Mouse (Mus musculus): ENCODE results near the gene Spesp1.
A peak's percentile ranks its signal among the peaks of the same experiment; 100 is the strongest.

Gene Spesp1

DNA sequence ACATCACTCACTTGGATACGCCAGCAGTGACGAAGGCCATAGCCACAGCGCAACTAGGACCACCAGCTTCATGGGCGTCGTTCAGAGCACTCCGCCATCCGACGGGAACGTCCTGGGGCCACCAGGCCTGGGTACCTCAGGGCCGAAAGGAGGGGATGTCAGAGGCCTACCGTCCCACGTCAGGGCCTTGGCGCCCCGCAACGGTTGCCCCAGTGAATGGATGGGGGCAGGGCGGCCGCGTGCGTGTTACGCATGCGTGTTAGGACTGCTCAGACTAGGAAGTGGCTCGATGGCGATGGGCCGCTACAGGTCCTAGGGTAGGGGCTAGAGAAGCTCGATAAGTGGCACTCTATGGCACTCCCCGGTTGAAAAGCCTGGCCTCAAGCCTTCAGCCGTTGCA, at the start of gene Spesp1:
Spesp1 (minus strand) TSS at position 218 of the 400 bp plus-strand sequence.
- no peak for DNase-seq (ENCODE audit: low read depth, low spot score)

DNA sequence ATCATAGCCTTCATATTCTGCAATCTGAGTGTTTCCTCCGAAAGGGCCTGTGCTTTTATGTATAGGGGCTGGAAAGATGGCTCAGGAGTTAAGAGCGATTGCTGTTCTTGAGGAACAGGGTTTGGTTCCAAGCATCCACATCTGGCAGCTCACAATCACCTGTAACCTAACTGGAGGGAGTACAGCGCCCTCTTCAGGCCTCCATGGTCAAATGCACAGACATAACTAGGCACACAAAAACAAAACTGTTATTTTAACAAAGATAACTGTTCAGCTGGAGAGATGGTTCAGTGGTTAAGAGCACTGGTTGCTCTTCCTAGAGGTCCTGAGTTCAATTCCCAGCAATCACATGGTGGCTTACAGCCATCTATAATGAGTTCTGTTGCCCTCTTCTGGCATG, 44.0 kb upstream of the Spesp1 start:
- DNase-seq (ENCODE audit: low read depth, low spot score) = no peak

DNA sequence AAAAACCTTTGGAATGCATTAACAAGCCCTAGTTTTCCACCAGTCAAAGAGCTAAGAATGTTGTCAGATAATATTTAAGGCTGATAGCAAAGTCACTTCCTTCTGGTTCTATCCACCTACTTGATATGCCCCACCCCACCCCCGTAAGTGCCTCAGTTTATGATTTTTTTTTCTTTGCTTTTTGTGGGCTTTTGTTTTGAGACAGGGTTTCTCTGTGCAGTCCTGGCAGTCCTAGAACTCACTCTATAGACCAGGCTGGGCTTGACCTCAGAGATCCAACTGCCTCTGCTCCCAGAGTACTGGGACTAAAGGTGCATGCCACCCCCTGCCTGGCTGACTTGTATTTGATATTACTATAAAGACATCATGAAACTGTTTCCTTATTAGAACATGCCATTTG, 41.8 kb upstream of the Spesp1 start:
- DNase-seq (ENCODE audit: low read depth, low spot score) = no peak

DNA sequence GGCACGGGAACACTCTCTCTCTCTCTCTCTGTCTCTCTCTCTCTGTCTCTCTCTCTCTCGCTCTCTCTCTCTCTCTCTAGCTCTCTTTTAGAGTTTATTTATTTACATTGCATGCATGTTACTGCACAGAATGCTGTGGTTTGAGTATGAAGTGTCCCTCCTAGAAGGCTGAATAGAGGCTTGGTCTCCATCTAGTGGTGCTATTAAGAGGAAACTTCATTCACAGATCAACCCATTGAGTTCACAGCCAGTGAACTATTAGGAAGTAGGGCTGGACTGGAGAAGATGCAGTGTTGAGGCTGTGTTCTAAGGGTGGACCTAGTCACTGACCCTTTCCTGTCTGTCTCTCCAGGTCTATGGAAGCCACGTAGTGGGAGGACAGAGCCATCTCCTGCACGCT, 36.7 kb upstream of the Spesp1 start:
- no peak for DNase-seq (ENCODE audit: low read depth, low spot score)

DNA sequence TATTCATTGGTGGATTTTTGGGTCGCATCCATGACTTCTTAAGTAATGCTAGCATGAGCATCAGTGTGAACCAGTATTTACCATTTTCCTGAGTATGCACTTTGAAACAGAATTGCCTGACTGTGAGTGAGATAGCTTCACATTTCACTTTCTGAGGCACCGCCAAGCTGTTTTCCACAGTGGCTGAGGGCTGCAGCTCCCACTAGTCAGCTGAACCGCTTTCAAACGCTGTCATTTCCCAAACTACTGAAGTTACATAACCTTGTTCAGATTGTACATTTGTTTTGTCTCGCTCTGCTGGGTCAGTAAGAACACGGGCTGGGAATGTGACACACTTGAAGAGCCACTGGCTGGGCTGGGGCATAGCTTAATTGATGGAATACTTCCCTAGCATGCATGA, 33.5 kb upstream of the Spesp1 start:
- peak; percentile 49 for DNase-seq (ENCODE audit: low read depth, low spot score)

DNA sequence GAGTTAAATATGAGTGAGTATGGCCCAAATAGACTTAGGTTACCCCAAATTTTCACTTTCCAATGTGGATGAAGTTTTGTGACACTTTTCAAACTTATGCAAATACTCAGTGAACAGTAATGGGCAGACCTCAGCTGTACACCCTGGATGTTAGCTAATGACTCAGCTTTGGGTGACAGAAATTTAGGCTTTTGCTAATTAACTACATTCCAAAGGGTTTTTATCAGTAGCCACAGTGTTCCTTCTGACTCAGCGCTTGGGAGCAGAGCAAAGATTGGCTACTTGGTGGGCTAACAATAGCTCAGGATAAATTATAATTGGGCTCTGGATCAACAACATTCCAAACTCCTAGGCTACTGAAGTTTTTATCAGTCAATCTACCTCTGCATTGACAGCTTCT, 14.9 kb upstream of the Spesp1 start:
- DNase-seq (ENCODE audit: low read depth, low spot score) = no peak

DNA sequence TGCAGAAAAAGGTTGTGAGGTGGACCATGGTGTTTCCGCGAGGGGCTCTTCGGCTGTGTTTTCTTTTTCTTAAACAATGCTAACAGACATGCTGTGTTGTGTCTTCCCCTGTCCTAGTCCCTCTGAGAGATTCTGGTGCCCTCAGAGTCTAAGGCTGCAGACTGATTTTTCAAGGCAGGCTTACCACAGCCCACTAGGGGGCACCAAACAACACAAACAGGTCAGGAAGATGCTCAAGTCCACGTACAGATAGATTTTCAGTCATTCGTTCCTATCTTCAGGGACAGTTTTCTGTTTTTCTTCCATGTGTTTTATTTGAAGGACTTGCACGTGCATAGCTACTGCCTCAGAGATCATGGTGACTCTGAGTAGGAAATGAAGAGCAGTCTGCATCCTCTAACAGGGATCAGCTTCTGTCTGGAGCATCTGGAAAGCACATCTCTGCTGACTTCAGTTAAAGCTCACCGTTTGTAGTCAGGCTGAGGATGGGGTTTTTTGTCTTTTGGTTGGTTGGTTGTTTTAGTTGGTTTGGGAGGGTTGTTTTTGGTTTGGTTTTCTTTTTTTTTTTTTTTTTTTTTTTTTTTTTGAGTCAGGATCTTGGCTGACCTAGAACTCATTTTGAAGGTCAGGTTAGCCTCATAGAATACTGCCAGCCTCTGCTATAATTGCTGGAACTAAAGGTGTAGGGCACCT, 13.1 kb upstream of the Spesp1 start:
- DNase-seq (ENCODE audit: low read depth, low spot score) = peak; percentile 85

DNA sequence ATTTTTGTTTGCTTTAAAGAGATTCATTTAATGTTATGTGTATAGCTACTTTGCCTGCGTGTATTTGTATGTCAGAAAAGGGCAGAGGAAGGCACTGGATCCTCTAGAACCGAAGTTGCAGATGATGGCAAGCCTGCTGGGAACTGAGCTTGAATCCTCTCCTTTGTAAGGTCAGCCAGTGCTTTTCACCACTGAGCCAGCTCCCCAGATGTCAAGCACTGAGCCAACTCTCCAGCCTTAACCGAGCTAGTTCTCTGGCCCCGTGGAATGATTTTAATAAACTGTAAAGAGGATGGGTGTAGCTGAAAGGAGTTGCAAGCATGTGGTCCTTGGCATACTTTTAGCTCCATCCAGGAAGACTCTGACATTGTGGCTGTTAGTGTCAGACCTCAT, 5.6 kb upstream of the Spesp1 start:
- DNase-seq (ENCODE audit: low read depth, low spot score) = no peak

DNA sequence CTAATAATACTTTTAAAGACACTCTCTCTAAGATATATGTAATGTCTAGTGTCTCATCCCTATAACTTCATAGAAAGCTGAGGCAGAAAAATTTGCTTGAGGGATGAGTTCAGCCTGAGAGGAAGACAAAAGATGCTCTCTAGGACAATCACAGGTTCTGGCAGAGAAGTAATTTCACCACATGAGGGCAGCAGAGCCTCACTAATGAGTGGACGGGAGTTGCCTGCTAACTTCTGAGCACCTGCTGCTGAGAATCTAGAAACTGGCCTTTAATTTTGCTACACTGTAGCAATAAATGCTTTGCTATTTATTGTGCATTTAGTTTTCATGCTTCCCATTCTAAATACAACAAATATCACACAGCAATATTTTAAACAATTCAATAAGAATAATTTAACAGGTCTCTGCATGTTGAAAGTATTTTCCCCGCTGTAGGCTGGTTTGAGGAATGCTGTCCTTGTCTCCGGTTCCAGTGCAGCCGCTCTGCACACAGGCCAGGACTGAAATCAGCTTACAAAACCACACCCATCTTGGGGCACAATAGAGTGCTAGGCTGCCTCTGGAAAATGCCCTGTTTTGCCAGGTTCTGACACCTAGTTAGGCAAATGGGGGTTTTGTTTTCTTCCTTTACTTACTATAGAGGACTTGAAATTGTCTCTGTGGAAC, 5.1 kb upstream of the Spesp1 start:
- DNase-seq (ENCODE audit: low read depth, low spot score) = peak; percentile 53

DNA sequence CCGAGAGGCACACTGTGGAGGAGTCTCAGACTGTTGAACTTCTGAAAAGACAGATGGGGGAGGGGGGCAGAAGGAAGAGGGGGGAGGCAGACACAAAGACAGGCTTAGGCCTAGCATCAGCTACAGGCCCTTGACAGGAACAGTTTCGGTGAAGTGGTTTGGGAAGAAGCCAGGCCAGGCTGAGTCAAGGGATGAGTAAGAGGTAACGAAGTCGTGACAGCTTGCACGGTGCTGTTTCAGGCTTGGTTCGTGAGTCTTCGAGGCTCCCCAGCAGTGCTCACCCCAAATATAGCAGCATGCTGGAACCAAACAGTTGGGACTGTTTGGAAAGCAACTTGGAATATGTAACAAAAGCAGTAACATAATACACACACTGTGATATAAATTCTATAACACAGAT, 2.3 kb upstream of the Spesp1 start:
- peak; percentile 94 for DNase-seq (ENCODE audit: low read depth, low spot score)

DNA sequence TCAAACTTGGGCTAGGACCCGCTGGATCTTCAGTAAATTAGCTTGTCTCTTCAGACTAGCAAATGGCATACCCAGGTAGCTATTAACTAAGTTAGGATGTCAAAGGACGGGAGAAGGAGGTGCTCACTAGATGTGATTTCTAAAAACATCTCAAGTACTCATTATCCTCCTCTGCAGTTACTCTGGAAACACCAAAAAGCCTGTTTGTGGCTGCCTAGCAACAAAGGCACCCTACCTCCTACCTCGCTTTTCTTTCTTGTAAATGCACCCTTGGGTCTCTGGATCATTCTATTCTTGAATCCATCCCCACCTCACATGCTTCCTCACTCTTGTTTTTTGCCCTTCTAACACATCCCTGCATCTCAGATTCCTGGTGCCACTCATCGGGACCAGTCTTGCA, 5.1 kb downstream of the Spesp1 start:
- peak; percentile 84 for DNase-seq (ENCODE audit: low read depth, low spot score)

DNA sequence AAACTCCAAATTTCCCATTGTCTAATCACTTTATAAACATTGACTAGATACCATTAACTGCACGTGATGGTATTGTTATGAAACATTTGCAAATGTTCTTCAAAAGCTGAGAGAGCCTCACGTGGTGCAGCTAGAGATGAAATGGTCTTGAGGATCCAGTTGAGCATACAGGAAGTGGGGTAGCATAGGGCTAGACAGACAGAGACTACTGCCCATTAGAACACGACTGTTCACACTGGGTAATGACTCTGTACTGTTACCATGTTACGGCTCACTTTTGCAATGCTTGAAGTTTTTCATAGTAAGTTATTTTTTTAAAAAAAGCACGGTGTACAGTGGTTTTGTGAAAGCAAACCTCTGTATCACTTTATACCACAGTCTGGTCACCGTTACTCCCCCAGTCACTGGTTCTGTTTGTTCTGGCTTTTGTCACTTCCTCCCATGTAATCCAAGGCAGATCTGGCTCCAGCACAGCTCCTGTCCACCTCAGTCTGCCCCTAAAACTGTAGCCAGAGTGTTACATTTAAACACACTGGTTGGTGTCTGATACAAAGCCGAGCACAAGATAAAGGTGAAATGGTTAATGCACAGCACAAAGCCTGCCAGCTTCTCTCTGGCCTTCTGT, 11.1 kb downstream of the Spesp1 start:
- no peak for DNase-seq (ENCODE audit: low read depth, low spot score)

DNA sequence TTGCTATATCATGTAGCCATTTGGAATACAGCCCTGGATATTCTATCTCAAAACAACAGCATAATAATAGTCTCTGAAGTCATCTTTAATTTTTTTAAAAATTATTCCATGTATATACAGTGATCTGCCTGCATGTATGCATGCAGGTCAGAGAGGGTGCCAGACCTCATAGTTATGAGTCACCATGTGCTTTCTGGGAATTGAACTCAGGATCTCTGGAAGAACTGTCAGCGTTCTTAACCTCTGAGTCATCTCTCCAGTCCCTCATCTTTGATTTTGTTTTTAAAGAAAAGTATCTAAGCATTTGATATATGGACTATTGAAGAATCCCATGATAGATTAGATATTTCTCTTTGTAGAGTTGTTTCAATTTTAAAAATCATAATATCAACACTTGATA, 12.8 kb downstream of the Spesp1 start:
- no peak for DNase-seq (ENCODE audit: low read depth, low spot score)

DNA sequence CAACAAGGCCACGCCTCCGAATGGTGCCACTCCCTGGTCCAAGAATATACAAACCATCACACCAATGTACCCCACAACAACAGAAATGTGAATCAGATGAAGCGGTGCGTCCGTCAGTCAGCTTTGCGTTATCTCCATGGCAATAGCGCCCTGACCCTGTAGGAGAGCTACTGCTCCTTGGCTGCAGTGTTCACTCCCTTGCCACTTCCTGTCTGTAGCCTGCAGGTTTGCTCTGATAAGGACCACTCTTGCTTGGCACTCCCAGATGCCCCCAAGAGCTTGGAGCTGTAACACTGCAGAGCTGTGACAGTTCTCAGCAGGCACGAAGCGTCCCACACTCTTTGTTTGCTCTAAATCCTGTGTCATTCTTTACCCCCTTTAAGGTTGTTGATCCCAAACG, 16.7 kb downstream of the Spesp1 start:
- DNase-seq (ENCODE audit: low read depth, low spot score) = no peak

DNA sequence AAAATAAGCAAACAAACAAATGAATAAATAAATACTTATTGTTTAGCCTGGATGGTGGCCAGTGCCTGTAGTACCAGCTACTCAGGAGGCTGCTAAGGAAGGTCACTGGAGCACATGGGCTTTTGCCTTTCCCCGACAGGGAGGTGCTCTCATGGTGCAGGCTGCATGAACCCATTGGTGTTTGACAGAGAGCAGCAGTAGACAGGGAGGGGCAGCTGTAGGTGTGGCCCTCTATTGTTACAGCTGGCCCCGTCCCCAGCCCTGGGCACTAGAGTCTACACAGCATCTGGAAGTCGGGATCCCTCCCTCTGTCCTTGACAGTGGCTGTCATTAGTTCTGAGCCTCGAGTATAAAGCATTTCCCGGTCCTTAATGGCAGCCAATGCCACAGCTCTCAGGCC, 18.4 kb downstream of the Spesp1 start:
- DNase-seq (ENCODE audit: low read depth, low spot score) = no peak

DNA sequence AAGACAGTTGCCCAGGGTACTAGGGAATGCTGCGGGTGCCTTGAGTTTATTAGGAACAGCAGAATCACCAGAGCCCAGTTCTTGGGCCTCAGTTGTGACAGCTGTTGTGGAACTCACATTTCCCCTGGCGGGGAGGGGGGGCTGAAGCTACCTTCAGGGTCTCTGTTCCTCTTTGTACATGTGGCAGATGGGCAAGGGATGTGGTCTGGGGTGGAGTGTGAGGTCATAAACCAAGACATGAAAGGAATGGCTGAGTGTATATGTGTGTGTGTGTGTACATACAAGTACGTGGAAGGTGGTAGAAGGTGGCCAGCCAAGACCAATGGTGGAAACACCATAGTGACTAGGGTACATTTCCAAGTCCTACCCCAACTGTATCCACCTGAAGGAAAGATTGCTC, 20.6 kb downstream of the Spesp1 start:
- DNase-seq (ENCODE audit: low read depth, low spot score) = no peak

DNA sequence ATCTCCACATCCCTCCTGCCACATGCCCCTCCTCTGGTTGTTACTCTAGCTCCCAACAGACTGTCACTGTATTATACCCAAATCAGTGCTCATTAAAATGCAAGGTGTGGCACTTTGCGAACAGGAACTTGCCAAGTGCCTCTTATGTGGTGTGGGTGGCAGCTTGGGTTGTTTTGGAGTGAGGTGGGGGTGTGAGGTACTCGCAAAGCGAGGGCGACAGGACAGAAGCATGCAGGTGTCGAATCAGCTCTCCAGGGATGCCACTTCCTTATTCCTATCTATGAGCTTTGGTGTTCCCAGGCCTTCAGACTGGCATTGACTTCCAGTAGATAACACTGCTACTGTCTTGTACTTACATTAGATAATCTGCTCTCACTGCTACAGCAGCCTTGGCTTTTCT, 21.0 kb downstream of the Spesp1 start:
- no peak for DNase-seq (ENCODE audit: low read depth, low spot score)

DNA sequence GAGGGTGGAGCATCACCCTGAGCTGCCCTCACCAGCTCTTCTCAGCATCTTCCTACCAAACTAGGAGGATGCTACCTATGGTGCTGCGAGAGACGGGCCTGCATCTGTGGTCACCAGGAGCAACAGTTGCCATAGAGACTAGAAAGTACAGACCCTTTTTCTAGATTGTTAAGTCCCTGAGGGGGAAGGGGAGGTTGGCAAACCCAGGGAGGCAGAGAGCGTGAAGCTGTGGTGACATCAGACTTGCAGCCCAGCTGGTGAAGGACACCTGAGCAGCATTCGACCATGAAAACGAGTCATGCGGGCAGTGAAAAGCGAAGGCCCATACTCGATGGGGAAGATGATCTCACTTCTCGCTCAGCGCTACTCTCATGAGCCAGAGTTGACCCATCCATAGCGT, 24.0 kb downstream of the Spesp1 start:
- no peak for DNase-seq (ENCODE audit: low read depth, low spot score)

DNA sequence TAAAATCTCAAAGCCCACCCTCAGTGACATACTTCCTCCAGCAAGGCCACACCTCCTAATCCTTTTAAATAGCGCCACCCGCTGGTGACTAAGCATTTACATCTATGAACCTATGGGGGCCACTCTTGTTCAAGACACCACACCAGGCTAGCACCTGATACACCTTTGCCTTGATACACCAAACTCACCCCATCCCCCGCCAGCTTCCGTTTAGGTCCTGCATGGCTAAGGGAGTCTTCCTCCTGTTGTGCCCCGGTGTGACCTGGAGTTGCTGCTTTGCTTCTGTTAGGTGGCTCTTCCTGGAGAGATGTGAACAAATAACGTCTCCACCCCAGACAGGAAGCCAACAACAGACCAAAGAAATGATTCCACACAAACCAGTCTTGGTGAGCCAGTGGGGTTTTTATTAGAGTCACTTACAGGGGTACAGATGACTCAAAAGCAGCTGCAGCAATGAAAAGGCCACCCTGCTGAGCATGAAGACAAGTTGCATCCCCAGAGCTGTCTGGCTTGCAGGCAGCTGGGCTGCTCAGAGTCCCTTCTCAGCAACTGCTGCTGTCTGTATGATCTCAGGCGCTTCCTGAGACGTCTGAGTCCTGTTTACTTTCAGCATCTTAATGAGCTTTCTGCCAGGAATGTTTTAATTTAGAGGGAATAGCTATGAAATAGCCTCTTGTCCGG, 26.0 kb downstream of the Spesp1 start:
- no peak for DNase-seq (ENCODE audit: low read depth, low spot score)

DNA sequence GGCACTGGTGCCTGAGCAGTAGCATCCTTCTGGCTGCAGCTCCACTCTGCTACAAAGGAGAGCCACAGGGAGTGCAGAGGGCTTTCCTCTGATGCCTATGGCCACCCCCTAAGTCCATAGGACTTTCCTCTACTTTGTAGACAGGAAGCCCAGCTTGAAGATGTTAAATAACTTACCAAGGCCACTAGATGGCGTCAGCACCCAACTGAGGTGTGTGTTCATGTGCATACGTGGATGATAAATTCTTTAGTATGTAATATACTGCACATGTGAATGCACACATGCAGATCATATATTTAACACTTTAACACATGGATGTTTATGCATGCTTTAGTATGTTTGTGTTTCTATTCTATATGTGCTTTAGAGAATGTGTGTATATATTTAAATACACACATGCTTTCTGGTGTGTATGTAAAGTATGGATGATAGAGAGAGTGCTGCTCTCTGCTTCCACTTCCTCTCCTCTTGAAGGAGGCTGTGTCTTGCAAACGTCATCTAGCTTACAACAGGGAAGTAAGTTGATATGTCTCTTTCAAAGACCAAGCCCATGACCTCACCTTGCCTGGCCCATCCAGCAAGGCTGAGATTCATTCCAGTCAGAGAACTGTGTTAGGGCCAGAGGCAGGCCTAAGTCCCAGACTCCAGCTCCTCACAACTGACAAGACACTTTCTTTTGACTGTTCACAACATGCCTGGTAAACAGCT, 28.1 kb downstream of the Spesp1 start:
- no peak for DNase-seq (ENCODE audit: low read depth, low spot score)

DNA sequence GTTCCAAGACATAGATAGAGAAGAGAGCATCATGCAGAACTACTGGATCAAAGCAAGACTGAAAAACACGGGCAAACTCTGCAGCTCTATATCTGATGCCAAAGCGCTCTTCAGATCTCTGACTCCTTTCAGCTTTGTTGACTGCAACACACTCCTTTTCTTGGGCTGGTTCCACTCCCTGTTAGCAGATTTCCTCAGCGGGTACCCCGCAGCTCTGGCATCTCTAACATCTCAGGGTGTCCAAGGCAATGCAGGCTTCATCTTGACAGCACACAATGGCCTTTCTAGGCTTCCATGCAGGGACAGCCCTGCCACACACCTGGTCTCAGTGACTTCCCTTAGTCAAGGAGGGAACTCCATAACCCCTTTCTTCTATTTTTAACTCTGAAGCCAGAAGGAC, 31.7 kb downstream of the Spesp1 start:
- DNase-seq (ENCODE audit: low read depth, low spot score) = no peak

DNA sequence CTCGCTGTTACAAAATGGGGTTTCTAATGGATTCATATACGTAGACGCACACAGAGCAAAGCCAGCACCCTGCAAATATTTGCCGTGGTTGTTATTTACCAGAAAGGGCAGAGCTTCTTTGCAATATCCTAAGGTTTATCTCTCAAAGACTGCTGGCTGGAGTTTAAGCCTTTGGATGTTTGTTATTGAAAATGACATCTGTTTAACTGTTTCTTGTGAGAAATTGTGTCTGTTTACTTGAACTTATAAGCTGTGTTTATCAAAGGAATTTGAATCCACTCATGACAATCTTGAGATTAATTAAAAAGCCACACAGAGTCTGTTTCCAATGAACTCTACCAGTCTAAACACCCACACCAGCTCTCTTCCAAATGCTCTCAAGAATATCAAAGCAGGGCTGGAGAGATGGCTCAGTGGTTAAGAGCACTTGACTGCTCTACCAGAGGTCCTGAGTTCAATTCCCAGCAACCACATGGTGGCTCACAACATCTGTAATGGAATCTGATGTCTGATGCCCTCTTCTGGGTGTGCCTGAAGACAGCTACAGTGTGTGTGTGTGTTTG, 35.5 kb downstream of the Spesp1 start:
- DNase-seq (ENCODE audit: low read depth, low spot score) = no peak

Data from telencephalon, adult 2 months (tissue).